Mouse (Mus musculus) liver, embryonic 14.5 days (tissue): ENCODE data around the gene Ccnjl. TPM values are rescaled to one million over a fixed set of nuclear protein-coding genes. Genes with fewer than 3 reads are reported as not detected.
A peak's percentile ranks its signal among the peaks of the same experiment; 100 is the strongest.

Source experiments
- ATAC-seq: fragments of 200-750 bp; cut with Nextera tagmentation; 2 replicates; pipeline ENCODE4 v1.8.0; 2017; ENCODE audit warnings: moderate number of reproducible peaks, mild to moderate bottlenecking, moderate library complexity; ENCODE audit not compliant: insufficient read depth
- DNase-seq, 3 experiments: peaks; one replicate each; pipeline ENCODE4 v3.0.0-alpha.2; 2012 to 2013; ENCODE audit warnings: low read depth in 3 of 3, low spot score in 3 of 3
- H3K27ac ChIP-seq: fragments of 300-500 bp; sonication (generic); 2 replicates; pipeline ENCODE4 v1.5.1; 2014; ENCODE audit warnings: moderate library complexity, mild to moderate bottlenecking, control low read depth, inconsistent platforms
- H3K27me3 ChIP-seq: fragments of 300-500 bp; sonication (generic); 2 replicates; pipeline ENCODE4 v1.6.1; 2014; ENCODE audit warnings: mild to moderate bottlenecking, low read length, moderate library complexity; ENCODE audit not compliant: control insufficient read depth, insufficient read depth
- H3K36me3 ChIP-seq: fragments of 300-500 bp; sonication (generic); replicated peaks from 2 replicates; pipeline ENCODE4 v1.6.1; 2014; ENCODE audit warnings: low read depth; ENCODE audit not compliant: control insufficient read depth, insufficient read depth
- H3K4me1 ChIP-seq, 2 experiments: fragments of 200-500 bp in 1 of 2; fragments of 300-500 bp in 1 of 2; sonication (generic) in 1 of 2; replicated peaks; 2 replicates each; pipeline ENCODE4 v1.6.1; 2012 to 2014; ENCODE audit warnings: antibody characterized with exemption in 1 of 2, inconsistent platforms in 1 of 2, low read length in 1 of 2; ENCODE audit not compliant: control insufficient read depth in 2 of 2, insufficient read depth in 2 of 2
- H3K4me2 ChIP-seq: fragments of 300-500 bp; sonication (generic); 2 replicates; pipeline ENCODE4 v1.6.1; 2014; ENCODE audit warnings: low read depth, mild to moderate bottlenecking, control low read depth, moderate library complexity
- H3K4me3 ChIP-seq, 2 experiments: fragments of 200-500 bp in 1 of 2; fragments of 300-500 bp in 1 of 2; sonication (generic) in 1 of 2; 2 replicates each; pipeline ENCODE4 v1.5.1; 2012 to 2014; ENCODE audit warnings: low read depth in 2 of 2, low read length in 2 of 2, mild to moderate bottlenecking in 2 of 2, control low read depth in 1 of 2, inconsistent platforms in 1 of 2, moderate library complexity in 1 of 2; ENCODE audit not compliant: insufficient read depth in 1 of 2
- H3K9ac ChIP-seq: fragments of 300-500 bp; sonication (generic); replicated peaks from 2 replicates; pipeline ENCODE4 v1.6.1; 2014; ENCODE audit warnings: mild to moderate bottlenecking, control low read depth, moderate library complexity
- H3K9me3 ChIP-seq: fragments of 300-500 bp; sonication (generic); 2 replicates; pipeline ENCODE4 v1.6.1; 2016; ENCODE audit warnings: low read length, mixed read lengths; ENCODE audit not compliant: control insufficient read depth
- CTCF ChIP-seq: IDR thresholded peaks from 2 replicates; pipeline ENCODE4 v1.5.1; 2016; ENCODE audit warnings: antibody characterized with exemption, low read depth, control low read depth
- EP300 ChIP-seq: IDR thresholded peaks from 2 replicates; pipeline ENCODE4 v1.6.1; 2016; ENCODE audit warnings: antibody characterized with exemption, low read depth
- WGBS: fragments of 180-500 bp; shearing (Covaris S2); extraction: QIAGEN DNeasy Blood & Tissue Kit; methylation state at CpG from one replicate; pipeline ENCODE4 v1.1.7; 2014; ENCODE audit not compliant: insufficient replicate concordance; 5-methylcytosine and 5-hydroxymethylcytosine counted together
- polyA plus RNA-seq, 2 experiments: library from polyadenylated mRNA; depleted of rRNA in 1 of 2; stranded (reverse) in 1 of 2; unstranded in 1 of 2; fragments of >200 nt; fragmentation: Nextera tagmentation in 1 of 2; extraction: Ambion mirVana in 1 of 2; gene quantifications; 2 replicates each; pipeline versions ENCODE4 v1.2.1 to v1.2.3; 2012 to 2014

Gene Ccnjl
- polyA plus RNA-seq, 2 experiments, result 0.79 to 1.5 TPM

DNA sequence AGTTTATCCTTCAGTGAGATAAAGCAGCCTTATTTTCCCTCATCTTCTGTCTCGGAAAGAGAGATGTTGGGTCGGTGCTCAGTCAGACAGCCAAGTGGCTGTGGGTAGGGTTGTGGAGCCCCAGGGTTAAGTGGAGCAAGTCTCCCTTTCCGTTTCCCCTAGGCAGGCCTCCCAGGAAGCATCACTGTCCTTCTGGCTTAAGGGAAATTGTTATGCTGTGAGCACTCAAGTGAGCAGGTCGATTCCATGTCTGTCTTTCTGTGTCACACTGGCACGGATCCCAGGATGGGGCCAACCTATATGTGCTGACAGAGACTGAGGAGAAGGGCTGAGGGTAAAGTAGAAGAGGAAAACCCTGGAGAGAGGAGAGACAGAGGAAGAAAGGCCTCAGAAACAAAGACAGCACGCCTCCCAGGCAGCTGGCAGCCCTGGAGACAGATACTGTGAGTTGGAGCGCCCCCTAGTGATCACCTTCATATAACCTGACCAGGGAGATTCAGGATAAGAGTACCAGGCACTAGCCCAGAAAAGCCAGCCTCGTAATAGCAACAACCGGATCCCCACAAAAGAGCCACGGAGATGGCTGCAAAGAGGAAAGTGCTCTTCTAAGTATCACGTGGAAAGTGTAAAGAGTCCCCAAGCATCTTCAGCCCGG is 84.4 kb downstream of the Ccnjl start:
- peaks cover 0 to 8% of the 10 kb centered on the region in 2 experiments; a peak in 2 of 4 replicates for H3K4me1 ChIP-seq
- peak; percentile 28 to 49 (median 44) for DNase-seq
- no peak overlapping the region for H3K4me3 ChIP-seq
- 28% methylated on average over 12 of the region's 12 CpGs for WGBS
- TF ChIP-seq CTCF, result peak; percentile 83
- no peak for TF ChIP-seq EP300
- no peaks in the 10 kb centered on the region for H3K36me3 ChIP-seq
- no peak overlapping the region for H3K4me2 ChIP-seq
- no peak overlapping the region for H3K9ac ChIP-seq
- H3K27me3 ChIP-seq, result no peaks in the 10 kb centered on the region
- ATAC-seq, result peak; percentile 47; the same call in 1 of the 2 replicates
- H3K9me3 ChIP-seq, result no peaks in the 10 kb centered on the region
- no peak overlapping the region for H3K27ac ChIP-seq

DNA sequence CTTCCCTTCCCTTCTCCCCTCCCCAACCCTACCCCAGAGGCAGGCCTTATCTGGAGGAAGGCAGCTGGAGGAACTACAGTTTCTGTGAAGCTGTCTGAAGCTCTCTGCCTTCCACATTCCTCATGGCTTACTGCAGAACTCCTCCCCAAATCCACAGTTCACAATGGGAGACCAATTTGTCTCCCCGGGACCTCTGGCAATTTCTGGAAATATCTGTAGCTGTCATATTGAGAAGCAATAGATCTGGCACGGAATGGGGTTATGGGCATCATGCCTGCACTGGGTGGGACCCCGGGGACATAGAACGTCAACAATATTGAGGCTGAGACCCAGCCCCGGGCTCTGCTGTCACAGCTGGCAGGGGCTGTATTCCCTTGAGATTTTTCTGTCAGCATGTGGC is 89.3 kb downstream of the Ccnjl start:
- WGBS, result 47% methylated on average over 5 of the region's 5 CpGs
- Histone ChIP-seq H3K9me3 (no peaks in the 10 kb centered on the region), H3K4me3 (no peak overlapping the region), H3K4me1 (peaks cover 0 to 19% of the 10 kb centered on the region in 2 experiments; a peak in 2 of 4 replicates), H3K27ac (no peak overlapping the region), H3K9ac (no peak overlapping the region), H3K36me3 (no peaks in the 10 kb centered on the region), H3K27me3 (no peaks in the 10 kb centered on the region), H3K4me2 (no peak overlapping the region)
- TF ChIP-seq CTCF, result no peak
- TF ChIP-seq EP300, result no peak
- ATAC-seq, result no peak
- no peak for DNase-seq

DNA sequence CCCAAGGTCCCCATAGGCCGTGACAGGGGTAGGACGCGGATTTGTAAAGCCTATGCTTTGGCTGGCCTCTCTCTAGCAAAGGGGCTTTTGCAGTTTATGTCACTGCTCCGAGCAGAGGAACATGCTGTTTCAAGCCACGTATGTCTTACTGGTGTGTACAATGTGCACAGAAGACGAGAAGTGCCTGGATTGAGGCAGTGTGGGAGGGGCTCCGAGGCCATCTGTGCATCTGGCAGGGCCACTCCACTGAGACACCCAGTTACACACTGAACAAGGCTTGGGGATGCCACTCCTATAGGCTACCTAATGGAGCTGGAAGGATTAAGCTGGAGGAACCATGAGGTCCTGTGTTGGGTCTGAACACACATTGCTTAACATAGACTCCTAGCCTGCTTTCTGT is 89.8 kb downstream of the Ccnjl start:
- no peak for DNase-seq
- H3K27ac ChIP-seq, result no peak overlapping the region
- 66% methylated on average over 7 of the region's 7 CpGs for WGBS
- H3K9me3 ChIP-seq, result no peaks in the 10 kb centered on the region
- no peak overlapping the region for H3K4me3 ChIP-seq
- H3K36me3 ChIP-seq, result no peaks in the 10 kb centered on the region
- H3K4me2 ChIP-seq, result no peak overlapping the region
- no peak for TF ChIP-seq EP300
- TF ChIP-seq CTCF, result no peak
- no peak for ATAC-seq
- no peak overlapping the region for H3K9ac ChIP-seq
- peaks cover 0 to 17% of the 10 kb centered on the region in 2 experiments; a peak in 2 of 4 replicates for H3K4me1 ChIP-seq
- H3K27me3 ChIP-seq, result no peaks in the 10 kb centered on the region

DNA sequence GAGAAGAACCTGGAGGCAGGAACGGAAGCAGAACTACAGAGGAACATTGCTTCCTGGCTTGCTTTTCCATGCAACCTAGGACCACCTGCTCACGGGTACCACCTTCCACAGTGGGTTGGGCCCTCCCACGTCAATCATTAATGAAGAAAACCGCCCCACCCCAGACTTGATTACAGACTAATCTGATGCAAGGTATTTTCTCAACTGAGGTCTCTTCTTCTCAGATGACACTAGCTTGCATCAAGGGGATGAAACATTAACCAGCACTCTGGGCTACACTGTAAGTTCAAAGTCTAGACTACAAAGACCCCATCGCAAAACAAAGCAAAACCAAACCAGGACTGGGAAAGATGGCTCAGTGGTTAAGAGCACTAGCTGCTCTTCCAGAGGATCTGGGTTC is 93.2 kb downstream of the Ccnjl start:
- DNase-seq (peak; percentile 14 to 22 (median 20)), ATAC-seq (peak; percentile 50)
- 56% methylated on average over 5 of the region's 5 CpGs for WGBS
- Histone ChIP-seq H3K9me3 (no peaks in the 10 kb centered on the region), H3K27me3 (no peaks in the 10 kb centered on the region), H3K36me3 (no peaks in the 10 kb centered on the region), H3K4me1 (peaks cover 0 to 19% of the 10 kb centered on the region in 2 experiments; a peak in 2 of 4 replicates), H3K4me2 (no peak overlapping the region), H3K27ac (no peak overlapping the region), H3K9ac (no peak overlapping the region), H3K4me3 (no peak overlapping the region)
- TF ChIP-seq CTCF, result no peak
- no peak for TF ChIP-seq EP300

DNA sequence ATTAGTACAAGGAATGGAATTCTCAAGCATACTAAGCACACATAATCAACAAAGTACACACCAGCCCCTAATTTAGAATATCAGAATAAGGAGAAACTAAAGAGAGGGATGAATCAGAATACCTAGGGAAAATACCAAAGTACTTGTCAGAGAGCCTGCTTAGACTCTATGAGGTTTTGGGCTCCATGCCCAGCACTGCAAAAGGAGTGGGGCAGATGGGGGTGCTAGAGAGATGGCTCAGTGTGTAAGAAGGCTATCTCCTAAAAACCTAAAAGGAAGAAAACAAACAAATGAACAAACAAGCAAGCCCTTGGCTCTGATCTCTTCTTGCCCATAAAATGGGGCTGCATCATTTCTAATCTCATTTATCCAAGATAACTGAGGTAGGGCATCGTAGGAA is 95.8 kb downstream of the Ccnjl start:
- no peaks in the 10 kb centered on the region for H3K36me3 ChIP-seq
- H3K9me3 ChIP-seq, result no peaks in the 10 kb centered on the region
- ATAC-seq (no peak), DNase-seq (no peak)
- H3K4me2 ChIP-seq, result no peak overlapping the region
- H3K27me3 ChIP-seq, result no peaks in the 10 kb centered on the region
- no peak for TF ChIP-seq CTCF
- TF ChIP-seq EP300, result no peak
- no peak overlapping the region for H3K4me3 ChIP-seq
- 76% methylated on average over 1 of the region's 1 CpGs for WGBS
- no peak overlapping the region for H3K27ac ChIP-seq
- no peak overlapping the region for H3K9ac ChIP-seq
- peaks cover 0 to 13% of the 10 kb centered on the region in 2 experiments; a peak in 2 of 4 replicates for H3K4me1 ChIP-seq
